Mouse (Mus musculus) hindbrain, embryonic 16.5 days (tissue): ENCODE results near the gene Apol7a. TPM values are rescaled to one million over a fixed set of nuclear protein-coding genes. Genes with fewer than 3 reads are reported as not detected.
"Not testable (repeated sequence)": the region's sequence is repeated elsewhere in the genome, so short reads cannot be mapped to it uniquely, and the experiment has no call there.

ENCODE experiments used
- ATAC-seq: fragments of 200-750 bp; cut with Nextera tagmentation; 2 replicates; pipeline ENCODE4 v1.8.0; 2017; ENCODE audit warnings: moderate TSS enrichment, moderate library complexity
- H3K27ac ChIP-seq: fragments of 300-500 bp; sonication (generic); 2 replicates; pipeline ENCODE4 v1.5.1; 2014; ENCODE audit warnings: low read depth, mild to moderate bottlenecking, control low read depth, low read length, moderate library complexity
- H3K27me3 ChIP-seq: fragments of 300-500 bp; sonication (generic); replicated peaks from 2 replicates; pipeline ENCODE4 v1.6.1; 2014; ENCODE audit warnings: low read length; ENCODE audit not compliant: control insufficient read depth, insufficient read depth
- H3K36me3 ChIP-seq: fragments of 300-500 bp; sonication (generic); 2 replicates; pipeline ENCODE4 v1.6.1; 2014; ENCODE audit warnings: mild to moderate bottlenecking, low read length, moderate library complexity, mixed read lengths; ENCODE audit not compliant: control insufficient read depth, insufficient read depth
- H3K4me1 ChIP-seq: fragments of 300-500 bp; sonication (generic); 2 replicates; pipeline ENCODE4 v1.6.1; 2014; ENCODE audit warnings: low read depth, low read length; ENCODE audit not compliant: control insufficient read depth, insufficient read depth
- H3K4me2 ChIP-seq: fragments of 300-500 bp; sonication (generic); 2 replicates; pipeline ENCODE4 v1.6.1; 2014; ENCODE audit warnings: mild to moderate bottlenecking, low read length, control low read depth, moderate library complexity
- H3K4me3 ChIP-seq: fragments of 300-500 bp; sonication (generic); 2 replicates; pipeline ENCODE4 v1.5.1; 2014; ENCODE audit warnings: mild to moderate bottlenecking, low read length, control low read depth, moderate library complexity
- H3K9ac ChIP-seq: fragments of 300-500 bp; sonication (generic); 2 replicates; pipeline ENCODE4 v1.6.1; 2014; ENCODE audit warnings: low read depth, mild to moderate bottlenecking, control low read depth, low read length, moderate library complexity
- H3K9me3 ChIP-seq: fragments of 300-500 bp; sonication (generic); 2 replicates; pipeline ENCODE4 v1.6.1; 2014; ENCODE audit warnings: mild to moderate bottlenecking, low read length, moderate library complexity; ENCODE audit not compliant: control insufficient read depth
- WGBS: fragments of 180-500 bp; shearing (Covaris S2); extraction: QIAGEN DNeasy Blood & Tissue Kit; methylation state at CpG from one replicate; pipeline ENCODE4 v1.1.7; 2014; 5-methylcytosine and 5-hydroxymethylcytosine counted together
- polyA plus RNA-seq: library from polyadenylated mRNA; unstranded; fragments of >200 nt; fragmentation: Nextera tagmentation; extraction: Ambion mirVana; gene quantifications from 2 replicates; pipeline ENCODE4 v1.2.1, GENCODE M21; 2015

Gene Apol7a
- polyA plus RNA-seq, 1 experiment from 2014 or later: not detected

DNA sequence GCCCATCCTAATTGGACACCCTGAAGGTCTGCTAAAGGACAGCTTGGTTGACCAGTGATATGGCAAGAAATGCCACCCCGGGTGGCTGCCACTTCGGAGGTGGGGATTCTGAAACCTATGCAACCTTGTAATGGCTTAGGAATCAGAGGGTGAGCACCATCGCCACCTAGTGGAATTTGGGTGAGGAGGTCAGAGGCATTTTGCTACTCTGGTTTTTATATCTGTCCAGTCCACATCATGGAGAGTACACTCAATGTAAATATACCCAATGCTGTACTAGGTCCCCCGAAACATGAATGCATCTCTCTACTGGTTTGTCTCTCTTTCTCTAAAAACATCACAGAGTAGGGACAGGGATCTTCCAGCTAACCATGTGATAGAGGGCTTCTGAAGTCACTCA, 13.8 kb upstream of the Apol7a start:
- H3K4me3 ChIP-seq, H3K36me3 ChIP-seq, ATAC-seq, H3K27ac ChIP-seq, H3K4me1 ChIP-seq, H3K9ac ChIP-seq, H3K27me3 ChIP-seq, H3K9me3 ChIP-seq, H3K4me2 ChIP-seq: not testable (repeated sequence)
- WGBS: 44% methylated on average over 4 of the region's 4 CpGs

DNA sequence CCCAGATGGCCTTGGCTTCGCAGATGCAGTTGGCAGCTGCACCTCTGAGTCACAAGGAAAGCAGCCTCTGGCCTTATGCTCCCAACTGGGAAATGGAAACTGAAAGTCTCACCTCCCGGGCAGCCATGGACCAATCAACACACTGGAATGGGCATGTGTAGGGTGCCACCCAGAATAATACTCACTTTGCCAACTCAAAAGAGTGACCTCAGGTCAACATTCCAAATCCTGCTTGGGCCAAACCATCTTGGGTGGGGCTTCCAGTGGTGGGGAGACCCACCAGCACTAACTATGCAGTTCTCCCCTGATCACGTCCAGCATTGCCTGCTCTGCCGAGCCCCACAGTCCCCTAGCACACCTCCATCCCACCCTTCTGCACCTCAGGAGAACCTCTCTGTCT, 12.1 kb upstream of the Apol7a start, which contains the start of gene Apol9a:
Apol9a (minus strand) TSS at position 101 of the 400 bp plus-strand sequence.
- ATAC-seq: not testable (repeated sequence)

DNA sequence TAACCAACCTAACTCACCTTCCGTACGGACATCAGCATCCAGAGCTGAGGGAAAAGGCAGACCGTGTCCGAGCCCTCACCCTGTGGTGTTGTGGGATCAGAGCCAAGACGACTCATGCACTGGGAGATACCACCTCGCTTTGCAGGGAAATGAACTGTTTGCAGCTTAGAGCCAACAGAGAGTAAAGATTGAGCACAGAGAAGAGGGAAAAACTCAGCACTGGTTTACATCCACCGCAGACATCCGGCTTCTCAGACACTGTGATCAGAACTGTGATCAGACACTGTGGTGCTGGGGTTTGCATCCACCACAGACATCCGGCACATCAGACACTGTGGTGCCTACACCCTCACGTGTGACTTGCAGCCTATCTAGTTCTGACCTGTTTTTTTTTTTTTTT, 7.5 kb upstream of the Apol7a start:
- not testable (repeated sequence) for H3K4me3 ChIP-seq, H3K9ac ChIP-seq, H3K4me1 ChIP-seq, H3K36me3 ChIP-seq, H3K4me2 ChIP-seq, ATAC-seq, H3K27ac ChIP-seq, H3K27me3 ChIP-seq, H3K9me3 ChIP-seq
- WGBS: 73% methylated on average over 10 of the region's 10 CpGs

More for the DNA sequence above, 12.1 kb upstream of the Apol7a start, which contains the start of gene Apol9a:
- not testable (repeated sequence) for H3K4me1 ChIP-seq, H3K9ac ChIP-seq, H3K4me3 ChIP-seq, H3K36me3 ChIP-seq, H3K4me2 ChIP-seq, H3K27me3 ChIP-seq, H3K27ac ChIP-seq, H3K9me3 ChIP-seq
- no CpG with 5 or more reads among the region's 4 CpGs for WGBS

DNA sequence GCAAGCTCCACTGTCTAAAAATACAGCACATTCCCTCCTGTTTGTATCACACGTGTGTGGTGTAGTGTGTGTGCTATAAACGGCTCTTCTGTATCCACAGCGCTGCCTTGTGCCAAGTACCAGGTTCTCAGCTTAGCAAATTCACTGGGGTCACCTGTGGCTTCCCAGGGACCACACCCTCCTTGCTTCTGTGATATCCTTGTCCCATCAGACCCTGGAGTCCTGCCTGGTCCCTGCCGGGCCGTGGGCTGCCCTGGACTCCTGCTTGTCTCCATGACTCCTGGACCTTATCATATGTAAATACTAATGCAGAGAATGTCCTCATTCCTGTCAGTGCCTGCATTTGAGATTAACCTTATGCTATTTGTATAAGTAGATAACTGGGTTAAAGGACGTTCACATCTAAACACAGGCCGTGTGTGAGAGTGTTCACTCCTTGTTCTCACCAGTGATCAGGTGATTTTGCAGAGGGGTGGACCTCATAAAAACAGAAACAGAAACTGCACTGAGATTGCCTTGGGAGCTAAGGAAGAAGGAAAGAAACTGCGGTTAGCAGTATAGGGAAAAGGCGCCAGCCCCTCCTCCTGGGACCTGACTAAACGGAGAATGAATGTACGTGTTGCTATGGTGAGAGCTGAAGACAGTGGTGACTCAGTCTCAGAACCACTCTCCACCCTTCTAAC, 1.3 kb downstream of the Apol7a start:
- H3K27me3 ChIP-seq, H3K9me3 ChIP-seq, ATAC-seq, H3K36me3 ChIP-seq, H3K9ac ChIP-seq, H3K27ac ChIP-seq, H3K4me3 ChIP-seq, H3K4me2 ChIP-seq, H3K4me1 ChIP-seq: not testable (repeated sequence)
- WGBS: 73% methylated on average over 11 of the region's 11 CpGs

DNA sequence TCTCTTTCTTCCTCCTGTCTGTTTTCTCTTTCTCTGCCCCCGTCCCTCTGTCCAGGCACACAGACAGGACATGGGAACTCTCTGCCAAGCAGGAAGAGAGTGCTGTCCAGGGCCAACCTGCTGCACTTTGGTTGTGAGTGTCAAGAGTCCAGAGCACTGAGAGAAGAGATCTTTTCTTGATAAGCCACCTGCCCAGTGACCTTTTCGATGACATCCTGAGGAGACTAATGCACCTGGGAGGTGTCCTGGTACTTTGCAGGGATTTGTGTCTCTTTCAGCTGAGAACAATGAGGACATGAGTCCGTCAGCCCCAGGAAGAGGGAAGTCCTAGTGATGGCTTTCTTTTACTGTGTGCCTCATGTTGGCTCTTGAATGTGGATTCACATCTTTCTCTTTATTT, 5.1 kb downstream of the Apol7a start:
- not testable (repeated sequence) for H3K4me1 ChIP-seq, H3K9ac ChIP-seq, H3K4me2 ChIP-seq, ATAC-seq, H3K36me3 ChIP-seq, H3K9me3 ChIP-seq, H3K4me3 ChIP-seq, H3K27me3 ChIP-seq, H3K27ac ChIP-seq
- 72% methylated on average over 3 of the region's 3 CpGs for WGBS

DNA sequence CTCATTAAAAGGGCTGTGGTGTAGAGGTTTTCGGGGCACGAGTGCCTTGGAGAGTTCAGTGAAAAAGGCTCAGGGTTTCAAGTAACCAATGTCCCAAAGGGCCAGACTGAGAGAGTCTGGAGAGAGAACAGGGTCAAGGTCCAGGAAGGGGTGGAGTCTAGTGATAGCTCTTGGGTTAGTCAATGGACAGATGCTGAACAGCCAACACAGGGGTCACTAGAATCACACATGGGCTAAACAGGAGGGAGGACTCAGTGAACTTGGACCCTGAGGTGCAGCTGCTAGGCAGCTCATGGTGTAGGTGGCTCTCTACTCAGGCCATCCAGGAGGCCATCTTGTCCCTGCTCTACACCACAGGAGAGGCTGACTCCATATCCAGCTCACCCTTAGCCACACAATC, 11.4 kb downstream of the Apol7a start:
- 95% methylated on average over 2 of the region's 2 CpGs for WGBS
- H3K9ac ChIP-seq: no peak overlapping the region
- no peak overlapping the region for H3K27ac ChIP-seq
- H3K4me3 ChIP-seq: no peak overlapping the region
- no peaks in the 10 kb centered on the region for H3K4me1 ChIP-seq
- ATAC-seq: no peak
- no peaks in the 10 kb centered on the region for H3K27me3 ChIP-seq
- H3K9me3 ChIP-seq: no peaks in the 10 kb centered on the region
- H3K36me3 ChIP-seq: no peaks in the 10 kb centered on the region
- no peak overlapping the region for H3K4me2 ChIP-seq

DNA sequence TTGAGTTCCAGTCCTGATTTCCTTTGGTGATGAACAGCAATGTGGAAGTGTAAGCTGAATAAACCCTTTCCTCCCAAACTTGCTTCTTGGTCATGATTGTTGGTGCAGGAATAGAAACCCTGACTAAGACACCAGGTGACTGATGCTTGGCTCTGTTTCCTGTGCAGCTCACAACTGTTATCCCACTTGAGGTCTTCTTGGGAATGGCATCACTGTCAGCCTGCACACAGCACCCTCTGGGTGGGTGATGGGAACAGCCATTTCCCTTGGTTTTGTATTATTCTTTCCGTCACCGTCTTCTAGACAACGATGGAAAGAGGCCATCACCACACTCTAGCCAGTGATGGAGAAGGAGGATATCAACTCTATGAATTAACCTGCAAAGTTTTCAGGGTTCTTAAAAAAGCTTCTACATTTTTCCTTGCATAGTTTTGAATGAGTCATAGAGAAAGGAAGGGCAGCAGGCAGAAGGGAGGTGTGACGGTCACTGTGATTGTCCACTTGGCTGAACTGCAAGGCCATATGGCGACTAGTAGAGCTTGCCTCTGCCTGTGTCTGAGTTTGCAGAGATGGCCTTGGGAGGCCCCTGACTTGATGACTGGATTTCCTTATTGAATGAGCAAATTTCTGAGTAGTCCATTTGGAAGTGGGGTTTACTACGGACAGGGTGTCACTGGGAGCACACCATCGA, 14.4 kb downstream of the Apol7a start:
- H3K27ac ChIP-seq: no peak overlapping the region
- no peaks in the 10 kb centered on the region for H3K36me3 ChIP-seq
- H3K4me2 ChIP-seq: no peak overlapping the region
- ATAC-seq: no peak
- no peaks in the 10 kb centered on the region for H3K27me3 ChIP-seq
- no peaks in the 10 kb centered on the region for H3K4me1 ChIP-seq
- no peak overlapping the region for H3K4me3 ChIP-seq
- no peaks in the 10 kb centered on the region for H3K9me3 ChIP-seq
- 89% methylated on average over 7 of the region's 7 CpGs for WGBS
- H3K9ac ChIP-seq: no peak overlapping the region

DNA sequence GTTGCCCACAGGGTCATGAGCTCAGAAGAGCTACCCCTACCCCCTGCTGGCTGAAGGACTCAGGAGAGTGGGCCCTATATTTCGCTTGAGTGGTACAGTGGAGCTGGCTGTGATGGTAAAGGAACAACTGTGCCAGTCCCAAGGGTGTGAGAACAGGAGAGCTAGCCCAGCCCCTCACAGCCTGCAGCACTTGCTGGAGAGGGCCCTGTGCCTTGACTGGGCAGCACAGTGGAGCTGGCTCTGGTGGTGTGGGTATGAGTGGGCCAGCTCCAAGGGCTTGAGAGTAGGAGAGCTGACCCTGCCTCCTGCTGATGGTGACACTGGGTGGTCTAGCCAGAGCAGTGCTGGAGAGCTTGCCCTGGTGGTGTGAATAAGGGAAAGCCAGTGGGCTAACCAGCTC, 16.0 kb downstream of the Apol7a start:
- no peak for ATAC-seq
- H3K9ac ChIP-seq: no peak overlapping the region
- H3K9me3 ChIP-seq: no peaks in the 10 kb centered on the region
- WGBS: 67% methylated on average over 1 of the region's 1 CpGs
- no peak overlapping the region for H3K27ac ChIP-seq
- no peak overlapping the region for H3K4me2 ChIP-seq
- no peaks in the 10 kb centered on the region for H3K27me3 ChIP-seq
- no peak overlapping the region for H3K4me3 ChIP-seq
- H3K4me1 ChIP-seq: no peaks in the 10 kb centered on the region
- H3K36me3 ChIP-seq: no peaks in the 10 kb centered on the region

DNA sequence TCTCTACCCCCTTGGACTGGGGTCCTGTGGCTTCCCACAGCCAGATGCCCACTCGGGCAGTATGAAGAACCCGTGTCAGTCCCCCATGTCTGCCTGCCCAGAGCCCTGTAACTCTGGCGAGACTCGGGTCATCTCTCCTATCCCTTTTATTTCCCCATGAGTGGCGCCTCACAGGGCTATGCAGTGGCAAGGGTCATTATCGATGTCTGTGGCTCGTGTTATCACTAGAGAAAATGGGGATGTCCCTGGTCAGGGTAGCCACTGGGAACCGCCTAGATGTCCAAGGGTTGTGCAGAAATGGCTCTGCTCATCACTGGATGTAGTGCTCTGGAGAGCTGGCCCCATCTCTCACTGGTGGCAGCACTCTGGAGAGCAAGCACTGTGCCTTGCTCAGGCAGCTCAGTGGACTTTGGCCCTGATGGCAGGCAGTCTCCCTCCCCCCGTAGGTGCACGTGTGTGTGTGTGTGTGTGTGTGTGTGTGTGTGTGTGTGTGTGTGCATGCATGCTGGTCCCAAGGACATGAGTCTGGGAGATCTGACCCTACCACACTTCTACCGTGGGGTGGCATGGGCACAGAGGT, 16.5 kb downstream of the Apol7a start:
- no peak overlapping the region for H3K4me3 ChIP-seq
- H3K36me3 ChIP-seq: no peaks in the 10 kb centered on the region
- no peaks in the 10 kb centered on the region for H3K27me3 ChIP-seq
- no peak overlapping the region for H3K4me2 ChIP-seq
- no peak for ATAC-seq
- no peak overlapping the region for H3K27ac ChIP-seq
- no peaks in the 10 kb centered on the region for H3K9me3 ChIP-seq
- no peak overlapping the region for H3K9ac ChIP-seq
- H3K4me1 ChIP-seq: no peaks in the 10 kb centered on the region
- 92% methylated on average over 10 of the region's 11 CpGs for WGBS
